Mouse (Mus musculus): ENCODE data around the gene Golga4. TPM values are rescaled to one million over a fixed set of nuclear protein-coding genes. Genes with fewer than 3 reads are reported as not detected.

The Golga4 gene
- total and polyA plus RNA-seq, 2 experiments from 2014 or later: 45.3 to 57.6 TPM

DNA sequence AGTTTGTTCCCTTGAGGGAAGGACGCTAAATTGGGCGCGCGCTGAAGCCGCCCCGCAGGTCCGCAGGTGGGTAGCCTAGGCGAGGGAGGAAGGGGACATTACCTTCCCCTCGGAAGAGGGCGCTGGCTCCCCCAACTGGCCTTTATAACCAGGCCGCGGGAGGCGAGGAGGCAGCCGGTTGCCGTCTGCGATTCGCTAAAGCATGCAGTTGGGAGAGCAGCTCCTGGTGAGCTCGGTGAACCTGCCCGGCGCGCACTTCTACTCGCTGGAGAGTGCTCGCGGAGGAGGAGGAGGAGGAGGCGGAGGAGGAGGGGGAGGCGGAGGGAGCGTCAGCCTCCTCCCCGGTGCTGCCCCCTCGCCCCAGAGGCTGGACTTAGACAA lies 27.6 kb upstream of the Golga4 start:
- WGBS: under 1% methylated on average over 23 of the region's 29 CpGs
- ATAC-seq (ENCODE audit: insufficient read depth, low read depth): peak; percentile 24; the same call in 1 of the 2 replicates

GRCm38 (mm10) chr9:118478839-118479507 lies 27.1 kb upstream of the Golga4 start:
- Histone ChIP-seq H3K4me1 (ENCODE audit: control insufficient read depth, insufficient read depth) (peaks cover 19% of the 10 kb centered on the region), H3K4me2 (ENCODE audit: low read depth, low read length) (peak overlapping the region; percentile 76), H3K36me3 (replicated peaks; ENCODE audit: control insufficient read depth, insufficient read depth, low read length) (no peaks in the 10 kb centered on the region), H3K27me3 (ENCODE audit: control insufficient read depth, insufficient read depth, low read length) (peaks cover 97% of the 10 kb centered on the region), H3K9me3 (replicated peaks; ENCODE audit: control insufficient read depth, low read length) (no peaks in the 10 kb centered on the region), H3K4me3 (ENCODE audit: low read depth, low read length) (peak overlapping the region; percentile 56), H3K27ac (ENCODE audit: low read depth) (no peak overlapping the region), H3K9ac (replicated peaks; ENCODE audit: low read depth, low read length) (no peak overlapping the region)
- under 1% methylated on average over 75 of the region's 87 CpGs for WGBS
- peak; percentile 27; the same call in 1 of the 2 replicates for TF ChIP-seq CTCF (IDR thresholded peaks at IDR 0.05; ENCODE audit: low read depth)
- TF ChIP-seq EP300 (IDR thresholded peaks at IDR 0.05; ENCODE audit: low read depth): no peak
- DNase-seq (ENCODE audit: low spot score) (no peak), ATAC-seq (ENCODE audit: insufficient read depth, low read depth) (peak; percentile 47)

More for the DNA sequence above, 27.6 kb upstream of the Golga4 start:
- Histone ChIP-seq H3K4me3 (ENCODE audit: low read depth, low read length) (peak overlapping the region; percentile 56), H3K9me3 (replicated peaks; ENCODE audit: control insufficient read depth, low read length) (no peaks in the 10 kb centered on the region), H3K4me2 (ENCODE audit: low read depth, low read length) (peak overlapping the region; percentile 76), H3K27me3 (ENCODE audit: control insufficient read depth, insufficient read depth, low read length) (peaks cover 92% of the 10 kb centered on the region), H3K4me1 (ENCODE audit: control insufficient read depth, insufficient read depth) (peaks cover 19% of the 10 kb centered on the region), H3K27ac (ENCODE audit: low read depth) (no peak overlapping the region), H3K9ac (replicated peaks; ENCODE audit: low read depth, low read length) (no peak overlapping the region), H3K36me3 (replicated peaks; ENCODE audit: control insufficient read depth, insufficient read depth, low read length) (no peaks in the 10 kb centered on the region)
- 0 out of 2 replicates have a peak, but pooled peaks have one; percentile 4 for TF ChIP-seq CTCF (IDR thresholded peaks at IDR 0.05; ENCODE audit: low read depth)
- no peak for TF ChIP-seq EP300 (IDR thresholded peaks at IDR 0.05; ENCODE audit: low read depth)
- no peak for DNase-seq (ENCODE audit: low spot score)

- Histone ChIP-seq H3K27me3 (ENCODE audit: control insufficient read depth, insufficient read depth, low read length) (peaks cover 99% of the 10 kb centered on the region), H3K36me3 (replicated peaks; ENCODE audit: control insufficient read depth, insufficient read depth, low read length) (no peaks in the 10 kb centered on the region), H3K9ac (replicated peaks; ENCODE audit: low read depth, low read length) (no peak overlapping the region), H3K4me2 (ENCODE audit: low read depth, low read length) (peak overlapping the region; percentile 76; the same call in 1 of the 2 replicates), H3K27ac (ENCODE audit: low read depth) (no peak overlapping the region), H3K4me3 (ENCODE audit: low read depth, low read length) (peak overlapping the region; percentile 56), H3K4me1 (ENCODE audit: control insufficient read depth, insufficient read depth) (peaks cover 19% of the 10 kb centered on the region), H3K9me3 (replicated peaks; ENCODE audit: control insufficient read depth, low read length) (no peaks in the 10 kb centered on the region)
- 20% methylated on average over 23 of the region's 23 CpGs for whole genome bisulfite sequencing
- ATAC-seq (ENCODE audit: insufficient read depth, low read depth) (no peak), DNase-seq (ENCODE audit: low spot score) (no peak)
- no peak for TF ChIP-seq CTCF (IDR thresholded peaks at IDR 0.05; ENCODE audit: low read depth)
- TF ChIP-seq EP300 (IDR thresholded peaks at IDR 0.05; ENCODE audit: low read depth): no peak
These were observed 26.4 kb upstream of the Golga4 start for GRCm38 (mm10) chr9:118479508-118480291.

- TF ChIP-seq EP300 (IDR thresholded peaks at IDR 0.05; ENCODE audit: low read depth): no peak
- no peak for TF ChIP-seq CTCF (IDR thresholded peaks at IDR 0.05; ENCODE audit: low read depth)
- peaks cover 19% of the 10 kb centered on the region for H3K4me1 ChIP-seq (ENCODE audit: control insufficient read depth, insufficient read depth)
- DNase-seq (ENCODE audit: low spot score): no peak
- 20% methylated on average over 14 of the region's 14 CpGs for WGBS
- no peak overlapping the region for H3K9ac ChIP-seq (replicated peaks; ENCODE audit: low read depth, low read length)
- no peaks in the 10 kb centered on the region for H3K9me3 ChIP-seq (replicated peaks; ENCODE audit: control insufficient read depth, low read length)
- H3K27me3 ChIP-seq (ENCODE audit: control insufficient read depth, insufficient read depth, low read length): peaks cover 99% of the 10 kb centered on the region
- ATAC-seq (ENCODE audit: insufficient read depth, low read depth): no peak
- H3K36me3 ChIP-seq (replicated peaks; ENCODE audit: control insufficient read depth, insufficient read depth, low read length): no peaks in the 10 kb centered on the region
- no peak overlapping the region for H3K27ac ChIP-seq (ENCODE audit: low read depth)
- no peak overlapping the region for H3K4me2 ChIP-seq (ENCODE audit: low read depth, low read length)
- no peak overlapping the region for H3K4me3 ChIP-seq (ENCODE audit: low read depth, low read length)
These were observed 25.8 kb upstream of the Golga4 start for GRCm38 (mm10) chr9:118480292-118480690.

- WGBS: 65% methylated on average over 10 of the region's 10 CpGs
- TF ChIP-seq CTCF (IDR thresholded peaks at IDR 0.05; ENCODE audit: low read depth) (no peak), EP300 (IDR thresholded peaks at IDR 0.05; ENCODE audit: low read depth) (no peak)
- Histone ChIP-seq H3K9ac (replicated peaks; ENCODE audit: low read depth, low read length) (no peak overlapping the region), H3K27ac (ENCODE audit: low read depth) (no peak overlapping the region), H3K9me3 (replicated peaks; ENCODE audit: control insufficient read depth, low read length) (no peaks in the 10 kb centered on the region), H3K27me3 (ENCODE audit: control insufficient read depth, insufficient read depth, low read length) (peaks cover 98% of the 10 kb centered on the region), H3K4me1 (ENCODE audit: control insufficient read depth, insufficient read depth) (peaks cover 13% of the 10 kb centered on the region), H3K36me3 (replicated peaks; ENCODE audit: control insufficient read depth, insufficient read depth, low read length) (no peaks in the 10 kb centered on the region), H3K4me2 (ENCODE audit: low read depth, low read length) (no peak overlapping the region), H3K4me3 (ENCODE audit: low read depth, low read length) (no peak overlapping the region)
- DNase-seq (ENCODE audit: low spot score): no peak
- ATAC-seq (ENCODE audit: insufficient read depth, low read depth): no peak
These were observed 23.9 kb upstream of the Golga4 start for GRCm38 (mm10) chr9:118482210-118482609.

Data from heart, postnatal 0 days (tissue).